Mouse (Mus musculus): Measurements from ENCODE around the gene Eif6. TPM values are rescaled to one million over a fixed set of nuclear protein-coding genes. Genes with fewer than 3 reads are reported as not detected.
A peak's percentile ranks its signal among the peaks of the same experiment; 100 is the strongest.
"Not testable (repeated sequence)": the region's sequence is repeated elsewhere in the genome, so short reads cannot be mapped to it uniquely, and the experiment has no call there.

The Eif6 gene
- total and polyA plus RNA-seq, 2 experiments from 2014 or later: 96.9 to 102 TPM

GRCm38 (mm10) chr2:155837961-155838360 lies 11.2 kb upstream of the Eif6 start:
- no peak overlapping the region for H3K4me2 ChIP-seq (ENCODE audit: low read depth, low read length)
- no peak overlapping the region for H3K27ac ChIP-seq (ENCODE audit: low read depth)
- 51% methylated on average over 3 of the region's 3 CpGs for WGBS
- no peaks in the 10 kb centered on the region for H3K4me1 ChIP-seq (ENCODE audit: control insufficient read depth, insufficient read depth)
- H3K9me3 ChIP-seq (replicated peaks; ENCODE audit: control insufficient read depth, low read length): no peaks in the 10 kb centered on the region
- no peak for DNase-seq (ENCODE audit: low spot score)
- no peak for ATAC-seq (ENCODE audit: insufficient read depth, low read depth)
- TF ChIP-seq EP300 (IDR thresholded peaks at IDR 0.05; ENCODE audit: low read depth) (no peak), CTCF (IDR thresholded peaks at IDR 0.05; ENCODE audit: low read depth) (no peak)
- no peak overlapping the region for H3K9ac ChIP-seq (replicated peaks; ENCODE audit: low read depth, low read length)
- no peaks in the 10 kb centered on the region for H3K36me3 ChIP-seq (replicated peaks; ENCODE audit: control insufficient read depth, insufficient read depth, low read length)
- H3K27me3 ChIP-seq (ENCODE audit: control insufficient read depth, insufficient read depth, low read length): no peaks in the 10 kb centered on the region
- H3K4me3 ChIP-seq (ENCODE audit: low read depth, low read length): no peak overlapping the region

GRCm38 (mm10) chr2:155834732-155835131 lies 8.0 kb upstream of the Eif6 start, which contains the start of gene Fam83c:
Gene Fam83c, minus strand, starts transcription at chr2:155834854.
- TF ChIP-seq EP300 (IDR thresholded peaks at IDR 0.05; ENCODE audit: low read depth): no peak
- no peak for TF ChIP-seq CTCF (IDR thresholded peaks at IDR 0.05; ENCODE audit: low read depth)
- no peak within 1 kb of the TSS for H3K4me3 ChIP-seq (ENCODE audit: low read depth, low read length)
- WGBS: 48% methylated on average over 9 of the region's 9 CpGs
- H3K9ac ChIP-seq (replicated peaks; ENCODE audit: low read depth, low read length): no peak within 1 kb of the TSS
- no peaks in the 10 kb centered on the region for H3K9me3 ChIP-seq (replicated peaks; ENCODE audit: control insufficient read depth, low read length)
- DNase-seq (ENCODE audit: low spot score) (no peak), ATAC-seq (ENCODE audit: insufficient read depth, low read depth) (0 out of 2 replicates have a peak, but pooled peaks have one; percentile 13)
- no peaks in the 10 kb centered on the region for H3K27me3 ChIP-seq (ENCODE audit: control insufficient read depth, insufficient read depth, low read length)
- no peak within 1 kb of the TSS for H3K27ac ChIP-seq (ENCODE audit: low read depth)
- H3K4me2 ChIP-seq (ENCODE audit: low read depth, low read length): no peak within 1 kb of the TSS
- no peaks in the 10 kb centered on the region for H3K36me3 ChIP-seq (replicated peaks; ENCODE audit: control insufficient read depth, insufficient read depth, low read length)
- no peaks in the 10 kb centered on the region for H3K4me1 ChIP-seq (ENCODE audit: control insufficient read depth, insufficient read depth)

DNA sequence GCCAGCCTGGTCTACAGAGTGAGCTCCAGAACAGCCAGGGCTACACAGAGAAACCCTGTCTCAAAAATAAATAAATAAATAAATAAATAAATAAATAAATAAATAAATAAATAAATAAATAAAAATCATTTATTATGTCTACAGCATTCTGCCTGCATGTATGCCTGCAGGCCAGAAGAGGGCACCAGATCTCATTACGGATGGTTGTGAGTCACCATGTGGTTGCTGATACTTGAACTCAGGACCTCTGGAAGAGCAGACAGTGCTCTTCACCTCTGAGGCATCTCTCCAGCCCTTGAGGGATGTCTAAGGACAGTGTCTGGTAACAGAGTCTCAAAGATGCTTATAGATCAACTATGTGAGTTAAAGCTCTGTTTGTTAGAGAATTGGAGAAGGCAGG lies 5.4 kb upstream of the Eif6 start:
- not testable (repeated sequence) for H3K9me3 ChIP-seq (replicated peaks; ENCODE audit: control insufficient read depth, low read length); H3K36me3 ChIP-seq (replicated peaks; ENCODE audit: control insufficient read depth, insufficient read depth, low read length); DNase-seq (ENCODE audit: low spot score); H3K9ac ChIP-seq (replicated peaks; ENCODE audit: low read depth, low read length); H3K27ac ChIP-seq (ENCODE audit: low read depth); ATAC-seq (ENCODE audit: insufficient read depth, low read depth); H3K4me3 ChIP-seq (ENCODE audit: low read depth, low read length); H3K4me1 ChIP-seq (ENCODE audit: control insufficient read depth, insufficient read depth); H3K4me2 ChIP-seq (ENCODE audit: low read depth, low read length); H3K27me3 ChIP-seq (ENCODE audit: control insufficient read depth, insufficient read depth, low read length)
- 68% methylated on average over 1 of the region's 1 CpGs for WGBS
- peak; percentile 28 for TF ChIP-seq CTCF (IDR thresholded peaks at IDR 0.05; ENCODE audit: low read depth)

DNA sequence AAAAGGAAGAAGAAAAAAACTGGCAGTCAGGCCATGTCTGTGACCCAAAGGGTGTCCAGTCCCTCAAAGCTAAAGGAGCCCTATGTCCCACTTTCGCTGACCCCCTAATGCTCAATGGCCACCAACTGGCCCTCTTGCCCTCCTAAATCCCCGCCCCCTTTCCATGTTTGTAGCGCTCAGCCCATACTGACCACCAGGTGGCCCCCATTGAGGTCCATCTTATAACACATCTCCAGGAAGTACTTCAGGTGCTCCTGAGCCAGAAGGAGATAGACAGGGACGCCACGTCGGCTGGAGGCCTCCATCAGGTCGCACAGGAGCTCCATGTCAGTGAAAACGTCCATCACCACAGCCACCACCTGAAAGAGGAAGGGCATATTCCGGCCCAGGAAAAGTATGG lies 4.6 kb upstream of the Eif6 start:
- H3K36me3 ChIP-seq (replicated peaks; ENCODE audit: control insufficient read depth, insufficient read depth, low read length): no peaks in the 10 kb centered on the region
- H3K4me2 ChIP-seq (ENCODE audit: low read depth, low read length): no peak overlapping the region
- ATAC-seq (ENCODE audit: insufficient read depth, low read depth) (no peak), DNase-seq (ENCODE audit: low spot score) (no peak)
- no peak overlapping the region for H3K4me3 ChIP-seq (ENCODE audit: low read depth, low read length)
- TF ChIP-seq EP300 (IDR thresholded peaks at IDR 0.05; ENCODE audit: low read depth) (no peak), CTCF (IDR thresholded peaks at IDR 0.05; ENCODE audit: low read depth) (peak; percentile 20)
- H3K27me3 ChIP-seq (ENCODE audit: control insufficient read depth, insufficient read depth, low read length): no peaks in the 10 kb centered on the region
- 51% methylated on average over 9 of the region's 9 CpGs for WGBS
- no peaks in the 10 kb centered on the region for H3K9me3 ChIP-seq (replicated peaks; ENCODE audit: control insufficient read depth, low read length)
- H3K4me1 ChIP-seq (ENCODE audit: control insufficient read depth, insufficient read depth): peaks cover 9% of the 10 kb centered on the region; the same call in 1 of the 2 replicates
- H3K27ac ChIP-seq (ENCODE audit: low read depth): no peak overlapping the region
- H3K9ac ChIP-seq (replicated peaks; ENCODE audit: low read depth, low read length): no peak overlapping the region

DNA sequence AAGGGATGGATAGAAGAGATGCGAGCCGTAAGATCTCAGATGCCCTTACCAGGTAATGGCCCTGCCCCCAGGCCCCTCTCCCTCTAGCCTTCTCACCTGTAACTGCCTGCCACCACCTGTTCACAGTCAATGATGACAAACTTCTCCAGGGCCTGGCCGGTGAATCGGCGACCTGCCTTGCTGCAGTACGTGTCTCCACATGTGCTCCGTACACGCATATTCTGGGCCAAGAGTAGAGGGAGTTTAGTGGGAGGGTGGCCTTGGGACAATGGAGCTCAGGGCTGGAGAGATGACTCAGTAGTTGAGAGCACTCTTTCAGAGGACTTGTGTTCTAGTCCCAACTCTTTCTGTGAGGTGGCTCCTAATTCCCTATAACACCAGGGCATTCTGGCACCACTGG lies 4.1 kb upstream of the Eif6 start:
- Histone ChIP-seq H3K27me3 (ENCODE audit: control insufficient read depth, insufficient read depth, low read length) (no peaks in the 10 kb centered on the region), H3K4me1 (ENCODE audit: control insufficient read depth, insufficient read depth) (peaks cover 9% of the 10 kb centered on the region; the same call in 1 of the 2 replicates), H3K9ac (replicated peaks; ENCODE audit: low read depth, low read length) (no peak overlapping the region), H3K4me2 (ENCODE audit: low read depth, low read length) (no peak overlapping the region), H3K9me3 (replicated peaks; ENCODE audit: control insufficient read depth, low read length) (no peaks in the 10 kb centered on the region), H3K4me3 (ENCODE audit: low read depth, low read length) (no peak overlapping the region), H3K27ac (ENCODE audit: low read depth) (no peak overlapping the region), H3K36me3 (replicated peaks; ENCODE audit: control insufficient read depth, insufficient read depth, low read length) (no peaks in the 10 kb centered on the region)
- DNase-seq (ENCODE audit: low spot score): no peak
- TF ChIP-seq EP300 (IDR thresholded peaks at IDR 0.05; ENCODE audit: low read depth) (no peak), CTCF (IDR thresholded peaks at IDR 0.05; ENCODE audit: low read depth) (no peak)
- 88% methylated on average over 8 of the region's 8 CpGs for WGBS
- no peak for ATAC-seq (ENCODE audit: insufficient read depth, low read depth)

DNA sequence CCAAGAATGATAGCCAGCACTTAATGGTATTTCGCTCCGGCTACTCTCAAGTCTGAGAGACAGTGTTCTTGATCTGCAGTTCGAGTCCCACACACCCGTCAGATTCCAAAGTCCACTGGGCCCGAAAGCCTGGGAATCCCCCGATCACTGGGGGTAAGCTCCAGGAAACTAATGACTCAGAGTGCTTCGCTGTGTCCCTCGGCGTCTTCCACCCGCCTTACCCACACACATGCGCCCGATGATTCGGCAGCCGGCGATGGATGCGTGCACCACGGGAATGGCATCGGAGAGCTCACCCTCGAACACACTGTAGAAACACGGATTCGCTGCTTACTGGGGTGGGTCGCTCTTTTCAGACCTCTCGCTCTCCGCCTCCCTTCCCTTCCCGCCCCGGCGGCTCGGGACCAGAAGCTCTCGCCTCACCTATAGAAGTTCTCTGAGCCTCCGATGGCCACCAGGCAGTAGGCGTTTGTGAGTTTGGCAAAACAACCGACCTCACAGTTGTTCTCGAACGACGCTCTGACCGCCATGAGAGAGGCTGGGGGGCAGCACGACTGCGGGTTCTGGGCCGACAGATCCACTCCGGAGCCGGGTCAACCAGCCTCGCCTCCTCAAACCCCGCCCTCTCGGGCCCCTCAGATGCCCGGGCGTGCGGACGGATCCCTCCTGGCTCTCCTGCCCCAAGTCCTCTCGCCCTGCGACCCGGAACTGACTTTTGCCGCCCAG lies 658 bp downstream of the Eif6 start:
- H3K4me1 ChIP-seq (ENCODE audit: control insufficient read depth, insufficient read depth): peaks cover 12% of the 10 kb centered on the region; the same call in 1 of the 2 replicates
- DNase-seq (ENCODE audit: low spot score) (no peak), ATAC-seq (ENCODE audit: insufficient read depth, low read depth) (peak; percentile 17)
- H3K27ac ChIP-seq (ENCODE audit: low read depth): peak overlapping the region; percentile 85
- H3K9ac ChIP-seq (replicated peaks; ENCODE audit: low read depth, low read length): peak overlapping the region; percentile 70
- peaks cover 29% of the 10 kb centered on the region for H3K36me3 ChIP-seq (replicated peaks; ENCODE audit: control insufficient read depth, insufficient read depth, low read length)
- no peaks in the 10 kb centered on the region for H3K9me3 ChIP-seq (replicated peaks; ENCODE audit: control insufficient read depth, low read length)
- H3K4me2 ChIP-seq (ENCODE audit: low read depth, low read length): peak overlapping the region; percentile 91
- 1% methylated on average over 50 of the region's 52 CpGs for WGBS
- no peaks in the 10 kb centered on the region for H3K27me3 ChIP-seq (ENCODE audit: control insufficient read depth, insufficient read depth, low read length)
- H3K4me3 ChIP-seq (ENCODE audit: low read depth, low read length): peak overlapping the region; percentile 75
- TF ChIP-seq CTCF (IDR thresholded peaks at IDR 0.05; ENCODE audit: low read depth): no peak
- TF ChIP-seq EP300 (IDR thresholded peaks at IDR 0.05; ENCODE audit: low read depth): no peak
